Mouse (Mus musculus): ENCODE measurements around the gene Nr1i2.
A peak's percentile ranks its signal among the peaks of the same experiment; 100 is the strongest.
"Not testable (repeated sequence)": the region's sequence is repeated elsewhere in the genome, so short reads cannot be mapped to it uniquely, and the experiment has no call there.

Nr1i2 gene

GRCm38 (mm10) chr16:38294685-38295348 lies at the start of gene Nr1i2:
Gene Nr1i2 (minus strand): TSS chr16:38294824.
- no peak for DNase-seq

GRCm38 (mm10) chr16:38341396-38342324 lies 47.0 kb upstream of the Nr1i2 start, which contains the start of gene Maats1:
Gene Maats1 (minus strand): TSS chr16:38342143.
- DNase-seq = peak; percentile 51 to 56

- not testable (repeated sequence) for DNase-seq
Observed at GRCm38 (mm10) chr16:38338077-38338476, 43.5 kb upstream of the Nr1i2 start.

GRCm38 (mm10) chr16:38334431-38334830 lies 39.8 kb upstream of the Nr1i2 start:
- no peak for DNase-seq

- DNase-seq = no peak
Observed at GRCm38 (mm10) chr16:38329340-38329739, 34.7 kb upstream of the Nr1i2 start.

GRCm38 (mm10) chr16:38326778-38327397 lies 32.3 kb upstream of the Nr1i2 start:
- DNase-seq = no peak

GRCm38 (mm10) chr16:38324311-38324710 lies 29.7 kb upstream of the Nr1i2 start:
- no peak for DNase-seq

- DNase-seq = peak; percentile 60
Observed at GRCm38 (mm10) chr16:38321452-38321935, 26.9 kb upstream of the Nr1i2 start.

- DNase-seq = no peak
Observed at GRCm38 (mm10) chr16:38319087-38319486, 24.5 kb upstream of the Nr1i2 start.

- DNase-seq = no peak
Observed at GRCm38 (mm10) chr16:38318492-38318891, 23.9 kb upstream of the Nr1i2 start.

GRCm38 (mm10) chr16:38308195-38308594 lies 13.6 kb upstream of the Nr1i2 start:
- no peak for DNase-seq

- DNase-seq = peak in 1 of 2 experiments; percentile 6
Observed at GRCm38 (mm10) chr16:38307651-38308050, 13.0 kb upstream of the Nr1i2 start.

GRCm38 (mm10) chr16:38307221-38307605 lies 12.6 kb upstream of the Nr1i2 start:
- no peak for DNase-seq

GRCm38 (mm10) chr16:38306571-38307220 lies 12.1 kb upstream of the Nr1i2 start:
- DNase-seq = peak; percentile 59 to 60

GRCm38 (mm10) chr16:38304460-38305194 lies 10.0 kb upstream of the Nr1i2 start:
- DNase-seq = no peak

- DNase-seq = no peak
Observed at GRCm38 (mm10) chr16:38302367-38302766, 7.7 kb upstream of the Nr1i2 start.

GRCm38 (mm10) chr16:38298410-38298809 lies 3.8 kb upstream of the Nr1i2 start:
- DNase-seq = no peak

GRCm38 (mm10) chr16:38295349-38295930 lies 816 bp upstream of the Nr1i2 start:
- no peak for DNase-seq

GRCm38 (mm10) chr16:38290151-38290550 lies 4.5 kb downstream of the Nr1i2 start:
- no peak for DNase-seq

GRCm38 (mm10) chr16:38288851-38289250 lies 5.8 kb downstream of the Nr1i2 start:
- DNase-seq = no peak

GRCm38 (mm10) chr16:38287762-38288161 lies 6.9 kb downstream of the Nr1i2 start:
- DNase-seq = no peak

GRCm38 (mm10) chr16:38287357-38287756 lies 7.3 kb downstream of the Nr1i2 start:
- DNase-seq = no peak
